Mouse (Mus musculus): ENCODE measurements around the gene Klhl31. TPM values are rescaled to one million over a fixed set of nuclear protein-coding genes. Genes with fewer than 3 reads are reported as not detected.

Klhl31 gene
- polyA plus RNA-seq, 1 experiment from 2014 or later = 0.08 TPM

- WGBS = 74% methylated on average over 5 of the region's 5 CpGs
- H3K9me3 ChIP-seq (ENCODE audit: control insufficient read depth, low read length) = no peaks in the 10 kb centered on the region
- no peak overlapping the region for H3K4me2 ChIP-seq (replicated peaks; ENCODE audit: low read depth)
- H3K9ac ChIP-seq (ENCODE audit: low read length) = no peak overlapping the region
- no peaks in the 10 kb centered on the region for H3K36me3 ChIP-seq (ENCODE audit: control insufficient read depth, insufficient read depth, low read length)
- H3K4me3 ChIP-seq (ENCODE audit: low read depth, low read length) = no peak overlapping the region
- no peaks in the 10 kb centered on the region for H3K4me1 ChIP-seq (replicated peaks; ENCODE audit: control insufficient read depth, insufficient read depth)
- DNase-seq (ENCODE audit: low spot score) (no peak), ATAC-seq (ENCODE audit: low FRiP score, low TSS enrichment) (no peak)
- H3K27ac ChIP-seq (replicated peaks) = no peak overlapping the region
- TF ChIP-seq EP300 (optimal IDR thresholded peaks at IDR 0.05) = no peak
- no peak for TF ChIP-seq CTCF (IDR thresholded peaks at IDR 0.05; ENCODE audit: low read depth)
- H3K27me3 ChIP-seq (ENCODE audit: control insufficient read depth, insufficient read depth, low read length) = no peaks in the 10 kb centered on the region
Measured at GRCm38 (mm10) chr9:77708950-77709349, 72.7 kb downstream of the Klhl31 start.

Other genes with a start within 250 kb of the Klhl31 start
- gene Lrrc1, start 91.6 kb upstream of the Klhl31 start, polyA plus RNA-seq (2015; fragmentation: Nextera tagmentation; extraction: Ambion mirVana) = 14.9 and 16.2 TPM in 2 replicates
- gene Gclc, start 118.0 kb downstream of the Klhl31 start, polyA plus RNA-seq (2015; fragmentation: Nextera tagmentation; extraction: Ambion mirVana) = 18.1 and 20.2 TPM in 2 replicates